In the genomic region with DNA sequence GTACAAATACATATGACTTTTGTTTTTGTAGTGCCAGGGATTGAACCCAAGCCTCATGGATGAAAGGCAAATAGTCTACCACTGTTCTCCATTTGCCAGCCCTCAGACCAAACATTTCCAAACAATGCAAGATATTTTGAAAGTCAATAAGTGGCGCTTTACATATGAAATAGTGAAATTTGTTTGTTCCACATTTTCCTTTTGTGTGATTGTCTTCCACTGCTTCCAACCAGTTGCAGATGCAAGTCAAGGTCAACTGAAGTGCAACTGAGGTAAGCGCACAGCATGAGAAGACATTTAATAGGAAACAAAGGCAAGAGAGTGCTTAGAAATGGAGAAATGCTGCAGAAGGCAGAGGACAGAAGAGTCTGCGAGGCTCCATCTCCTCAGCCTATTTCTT, we compare ENCODE assay signal across 27 mouse cellular contexts.
DNase-seq lines count a peak whose midpoint lies in the region; ATAC-seq and TF ChIP-seq lines count a peak whose summit lies in the region.
"Had no signal": no experiment of that assay in that cellular context is flagged by ENCODE, and none has a peak within 500 bp of the region (broad histone marks: within the 10 kb centered on the region; RNA-seq: fewer than 3 reads in every experiment).

No protein-coding gene starts in this region.

- TF ChIP-seq RAD21 in CH12.LX (IDR thresholded peaks at IDR 0.05; ENCODE audit: low read depth, low read length), result no peak

- H3K9ac ChIP-seq in CH12.LX (ENCODE audit: insufficient read depth, low read depth), result no peak overlapping the region
- no peak overlapping the region for H3K9ac ChIP-seq in midbrain, embryonic 15.5 days
- H3K9ac ChIP-seq: embryonic facial prominence, embryonic 13.5 days; embryonic facial prominence, embryonic 15.5 days; forebrain, embryonic 12.5 days had no signal

- dilution Hi-C loops in CH12.LX (cut with MboI; ENCODE audit: extremely low pct_ligation_motif_present, extremely low pct_unique_long_range_greater_than_20kb, low sequenced_read_pairs), result no loop called here

- no peak for TF ChIP-seq POLR2A in CH12.LX (IDR thresholded peaks at IDR 0.05; ENCODE audit: low read depth, low read length)

- H3K36me3 ChIP-seq in CH12.LX (replicated peaks in 1 of 2; ENCODE audit: control insufficient read depth in 1 of 2, insufficient read depth in 1 of 2, low read length in 1 of 2) (no peaks in the 10 kb centered on the region), macrophage (ENCODE audit: inconsistent target) (no peaks in the 10 kb centered on the region)
- H3K36me3 ChIP-seq in midbrain, embryonic 15.5 days (replicated peaks), result no peaks in the 10 kb centered on the region
- H3K36me3 ChIP-seq: embryonic facial prominence, embryonic 13.5 days; embryonic facial prominence, embryonic 15.5 days; forebrain, embryonic 10.5 days; forebrain, embryonic 12.5 days; G1E had no signal

- H3K4me3 ChIP-seq in CH12.LX (replicated peaks in 1 of 3; ENCODE audit: low read depth in 2 of 3, low read length in 2 of 3, poor library complexity in 1 of 3) (no peak overlapping the region), macrophage (ENCODE audit: inconsistent target) (no peak overlapping the region)
- H3K4me3 ChIP-seq in midbrain, embryonic 15.5 days, result no peak overlapping the region
- H3K4me3 ChIP-seq: embryonic facial prominence, embryonic 13.5 days; embryonic facial prominence, embryonic 15.5 days; erythroblast, embryonic 14.5 days; forebrain, embryonic 10.5 days; forebrain, embryonic 12.5 days had no signal

- H3K4me1 ChIP-seq in CH12.LX (ENCODE audit: control insufficient read depth in 1 of 2, insufficient read depth in 2 of 2), result peaks cover 7 to 37% of the 10 kb centered on the region in 2 experiments; a peak in 3 of 4 replicates
- no peaks in the 10 kb centered on the region for H3K4me1 ChIP-seq in midbrain, embryonic 15.5 days
- H3K4me1 ChIP-seq: forebrain, embryonic 10.5 days; forebrain, embryonic 12.5 days had no signal

- no peaks in the 10 kb centered on the region for H3K9me3 ChIP-seq in CH12.LX (replicated peaks; ENCODE audit: low read length)
- no peaks in the 10 kb centered on the region for H3K9me3 ChIP-seq in midbrain, embryonic 15.5 days
- H3K9me3 ChIP-seq: embryonic facial prominence, embryonic 13.5 days; embryonic facial prominence, embryonic 15.5 days; forebrain, embryonic 10.5 days; forebrain, embryonic 12.5 days; G1E had no signal

- peak overlapping the region; percentile 21; the same call in 1 of the 2 replicates for H3K4me2 ChIP-seq in CH12.LX (ENCODE audit: insufficient read depth, low read depth, poor library complexity, severe bottlenecking)
- H3K4me2 ChIP-seq in midbrain, embryonic 15.5 days, result no peak overlapping the region
- H3K4me2 ChIP-seq: embryonic facial prominence, embryonic 13.5 days; embryonic facial prominence, embryonic 15.5 days; forebrain, embryonic 12.5 days had no signal

- no peaks in the 10 kb centered on the region for H3K27me3 ChIP-seq in CH12.LX (replicated peaks)
- no peaks in the 10 kb centered on the region for H3K27me3 ChIP-seq in midbrain, embryonic 15.5 days (replicated peaks)
- H3K27me3 ChIP-seq: embryonic facial prominence, embryonic 13.5 days; embryonic facial prominence, embryonic 15.5 days; forebrain, embryonic 12.5 days had no signal

- H3K79me2 ChIP-seq in CH12.LX (replicated peaks; ENCODE audit: control insufficient read depth, extremely low read depth, insufficient read depth, poor library complexity, severe bottlenecking) (no peaks in the 10 kb centered on the region), macrophage (ENCODE audit: inconsistent target) (no peaks in the 10 kb centered on the region)

- no peak for TF ChIP-seq EP300 in CH12.LX (IDR thresholded peaks at IDR 0.05; ENCODE audit: low read length)

- ATAC-seq in midbrain, embryonic 15.5 days (replicated peaks), result no peak
- ATAC-seq: activated CD4-positive, CD25-positive, alpha-beta regulatory T cell, adult 4 months; CD4-positive, CD25-positive, alpha-beta regulatory T cell, adult 4 months; forebrain, embryonic 14.5 days; forebrain, embryonic 16.5 days; Patski had no signal

- TF ChIP-seq CTCF in CH12.LX (conservative IDR thresholded peaks at IDR 0.05 in 1 of 2, IDR thresholded peaks at IDR 0.05 in 1 of 2; ENCODE audit: low read depth in 2 of 2, low read length in 2 of 2), result no peak

- H3K27ac ChIP-seq in CH12.LX (ENCODE audit: insufficient read depth, low read depth) (no peak overlapping the region), macrophage (peak overlapping the region; percentile 93)
- H3K27ac ChIP-seq in midbrain, embryonic 15.5 days, result no peak overlapping the region
- H3K27ac ChIP-seq: embryonic facial prominence, embryonic 13.5 days; embryonic facial prominence, embryonic 15.5 days; forebrain, embryonic 10.5 days; forebrain, embryonic 12.5 days had no signal

- in situ Hi-C loops in CH12.LX (cut with MboI; ENCODE audit: low pct_ligation_motif_present, low pct_unique_long_range_greater_than_20kb, low sequenced_read_pairs), result no loop called here

- WGBS in macrophage (ENCODE audit: missing documents), result 89% methylated on average over 3 of the region's 3 CpGs
- WGBS in midbrain, embryonic 15.5 days, result 93% methylated on average over 3 of the region's 3 CpGs

- DNase-seq in CH12.LX (ENCODE audit: extremely low read depth) (no peak), ES-CJ7 (ENCODE audit: low read depth, low spot score) (peak; percentile 94), R1 (ENCODE audit: low read depth, low spot score) (peak; percentile 97)
- DNase-seq in adrenal gland, adult 2 months, result no peak
- no peak for DNase-seq in urinary bladder, postnatal 10 days (ENCODE audit: low spot score)
- DNase-seq: adrenal gland, postnatal 10 days; adrenal gland, postnatal 25 days; cerebellum, adult 11 months; cerebellum, adult 18-20 months; cerebellum, adult 8-10 months; cerebellum, adult 9-11 months; cerebellum, postnatal 14 days; cerebellum, postnatal 36 days; embryo, embryonic 11 days had no signal

TF ChIP-seq in CH12.LX, 34 proteins besides CTCF, POLR2A, EP300 and RAD21:
- TF ChIP-seq JUND (conservative IDR thresholded peaks at IDR 0.05; ENCODE audit: low read depth, low read length) (no peak), USF1 (IDR thresholded peaks at IDR 0.05; ENCODE audit: low read depth, low read length) (no peak), KAT2A (IDR thresholded peaks at IDR 0.05; ENCODE audit: insufficient replicate concordance, low read length) (no peak), JUN (IDR thresholded peaks at IDR 0.05; ENCODE audit: insufficient read depth, low read depth, low read length) (no peak), E2F4 (IDR thresholded peaks at IDR 0.05; ENCODE audit: insufficient replicate concordance, low read depth, low read length) (no peak), SMC3 (IDR thresholded peaks at IDR 0.05; ENCODE audit: low read depth, low read length) (no peak), BHLHE40 (IDR thresholded peaks at IDR 0.05; ENCODE audit: low read depth, low read length) (no peak), PAX5 (IDR thresholded peaks at IDR 0.05; ENCODE audit: low read length) (no peak), ZKSCAN1 (IDR thresholded peaks at IDR 0.05; ENCODE audit: borderline replicate concordance, low read depth, low read length) (no peak), TBP (conservative IDR thresholded peaks at IDR 0.05; ENCODE audit: low read depth, low read length) (no peak), MAZ (IDR thresholded peaks at IDR 0.05; ENCODE audit: low read depth, low read length) (no peak), NRF1 (IDR thresholded peaks at IDR 0.05; ENCODE audit: low read depth, low read length) (no peak), CHD1 (IDR thresholded peaks at IDR 0.05; ENCODE audit: low read depth, low read length) (no peak), HCFC1 (IDR thresholded peaks at IDR 0.05; ENCODE audit: low read depth, low read length) (no peak), MXI1 (IDR thresholded peaks at IDR 0.05; ENCODE audit: low read depth, low read length) (no peak), ZMIZ1 (IDR thresholded peaks at IDR 0.05; ENCODE audit: low read depth, low read length) (no peak), IRF4 (IDR thresholded peaks at IDR 0.05; ENCODE audit: low read depth, low read length) (no peak), GABPA (IDR thresholded peaks at IDR 0.05; ENCODE audit: insufficient replicate concordance, low read depth, low read length) (no peak)

Comparison
In these comparisons a context has a peak if more than half of its experiments do, and no peak if none do; other contexts are left out.
1. DNase-seq: peak in ES-CJ7 (single experiment) and R1 (single experiment); none in CH12.LX (single experiment), adrenal gland, adult 2 months (single experiment) and urinary bladder, postnatal 10 days (single experiment).